Mouse (Mus musculus): ENCODE measurements at regions not wholly inside any gene's neighbourhood (a gene's known extent, or its start where the extent isn't known, plus 50 kb on each side); places are given as distances from the start of the nearest gene placed in this dataset.

GRCm38 (mm10) chr3:116197966-116198365 is 55.3 kb downstream of the Gpr88 start:
- DNase-seq, result no peak
- intact Hi-C loops (cut with DNase I; ENCODE audit: low total_unique reads), result no loop called here

- peak; percentile 22 for DNase-seq
- intact Hi-C loops (cut with DNase I; ENCODE audit: low total_unique reads), result no loop called here
These were observed 58.6 kb downstream of the Gpr88 start for GRCm38 (mm10) chr3:116194701-116195100.

GRCm38 (mm10) chr3:116191261-116191660 is 61.8 kb upstream of the Vcam1 start:
- intact Hi-C loops (cut with DNase I; ENCODE audit: low total_unique reads), result no loop called here
- DNase-seq, result no peak

GRCm38 (mm10) chr3:116190727-116191126 is 61.2 kb upstream of the Vcam1 start:
- intact Hi-C loops (cut with DNase I; ENCODE audit: low total_unique reads), result no loop called here
- DNase-seq, result no peak

- intact Hi-C loops (cut with DNase I; ENCODE audit: low total_unique reads), result no loop called here
- DNase-seq, result no peak
These were observed 60.0 kb upstream of the Vcam1 start for GRCm38 (mm10) chr3:116189363-116190100.

GRCm38 (mm10) chr3:116185206-116185605 is 55.7 kb upstream of the Vcam1 start:
- intact Hi-C loops (cut with DNase I; ENCODE audit: low total_unique reads), result no loop called here
- no peak for DNase-seq

- intact Hi-C loops (cut with DNase I; ENCODE audit: low total_unique reads), result no loop called here
- peak; percentile 13 for DNase-seq
These were observed 55.0 kb upstream of the Vcam1 start for GRCm38 (mm10) chr3:116184443-116184842.

GRCm38 (mm10) chr3:116180341-116180885 is 50.9 kb upstream of the Vcam1 start:
- intact Hi-C loops (cut with DNase I; ENCODE audit: low total_unique reads), result no loop called here
- no peak for DNase-seq

Data from gastrocnemius, postnatal 14 days (tissue).